Mouse (Mus musculus): ENCODE measurements at regions not wholly inside any gene's neighbourhood (a gene's known extent, or its start where the extent isn't known, plus 50 kb on each side); places are given as distances from the start of the nearest gene placed in this dataset.

- no peak overlapping the region for H3K4me2 ChIP-seq (ENCODE audit: low read depth)
- H3ac ChIP-seq (ENCODE audit: control insufficient read depth, insufficient read length), result no peak overlapping the region
- H3K79me2 ChIP-seq (ENCODE audit: control insufficient read depth, insufficient read depth), result no peaks in the 10 kb centered on the region
- no peaks in the 10 kb centered on the region for H3K36me3 ChIP-seq (ENCODE audit: control insufficient read depth, insufficient read depth)
- no peaks in the 10 kb centered on the region for H3K27me3 ChIP-seq (ENCODE audit: control insufficient read depth, insufficient read depth, insufficient read length)
- TF ChIP-seq POLR2AphosphoS2 (IDR thresholded peaks at IDR 0.05; ENCODE audit: insufficient read length, low read depth) (no peak), TCF12 (IDR thresholded peaks at IDR 0.05; ENCODE audit: insufficient read depth, poor library complexity, severe bottlenecking) (no peak), MAX (IDR thresholded peaks at IDR 0.05; ENCODE audit: low read depth) (no peak)
- H3K4me3 ChIP-seq, result no peak overlapping the region
These were observed 817.9 kb upstream of the Chrm3 start for GRCm38 (mm10) chr13:11178586-11178985.

GRCm38 (mm10) chr13:11177642-11178420, 817.2 kb upstream of the Chrm3 start:
- no peak overlapping the region for H3K4me3 ChIP-seq
- TF ChIP-seq REST (IDR thresholded peaks at IDR 0.05; ENCODE audit: insufficient read depth, insufficient read length) (no peak), MAX (IDR thresholded peaks at IDR 0.05; ENCODE audit: low read depth) (no peak), USF1 (IDR thresholded peaks at IDR 0.05; ENCODE audit: low read depth) (no peak), SRF (IDR thresholded peaks at IDR 0.05; ENCODE audit: control insufficient read depth, insufficient read length, low read depth) (no peak), CEBPB (IDR thresholded peaks at IDR 0.05; ENCODE audit: insufficient read depth, poor library complexity, severe bottlenecking) (no peak), TCF3 (IDR thresholded peaks at IDR 0.05; ENCODE audit: insufficient read length, low read depth) (no peak), POLR2AphosphoS2 (IDR thresholded peaks at IDR 0.05; ENCODE audit: insufficient read length, low read depth) (no peak), MYOG (IDR thresholded peaks at IDR 0.05; ENCODE audit: control insufficient read depth in 1 of 3, insufficient read depth in 1 of 3, insufficient read length in 2 of 3, low read depth in 2 of 3) (no peak)
- no peak overlapping the region for H3K4me2 ChIP-seq (ENCODE audit: low read depth)
- H3ac ChIP-seq (ENCODE audit: control insufficient read depth, insufficient read length), result no peak overlapping the region
- no peaks in the 10 kb centered on the region for H3K27me3 ChIP-seq (ENCODE audit: control insufficient read depth, insufficient read depth, insufficient read length)
- H3K79me2 ChIP-seq (ENCODE audit: control insufficient read depth, insufficient read depth), result no peaks in the 10 kb centered on the region
- H3K36me3 ChIP-seq (ENCODE audit: control insufficient read depth, insufficient read depth), result no peaks in the 10 kb centered on the region

GRCm38 (mm10) chr13:11167115-11167514, 806.5 kb upstream of the Chrm3 start:
- Histone ChIP-seq H3ac (ENCODE audit: control insufficient read depth, insufficient read length) (no peak overlapping the region), H3K4me2 (ENCODE audit: low read depth) (no peak overlapping the region), H3K27me3 (ENCODE audit: control insufficient read depth, insufficient read depth, insufficient read length) (no peaks in the 10 kb centered on the region), H3K36me3 (ENCODE audit: control insufficient read depth, insufficient read depth) (no peaks in the 10 kb centered on the region), H3K79me2 (ENCODE audit: control insufficient read depth, insufficient read depth) (no peaks in the 10 kb centered on the region), H3K4me3 (no peak overlapping the region)
- no peak for TF ChIP-seq POLR2AphosphoS2 (IDR thresholded peaks at IDR 0.05; ENCODE audit: insufficient read length, low read depth)
- TF ChIP-seq MYOG (IDR thresholded peaks at IDR 0.05; ENCODE audit: control insufficient read depth in 1 of 3, insufficient read depth in 1 of 3, insufficient read length in 2 of 3, low read depth in 2 of 3), result no peak
- no peak for TF ChIP-seq TCF3 (IDR thresholded peaks at IDR 0.05; ENCODE audit: insufficient read length, low read depth)
- TF ChIP-seq REST (IDR thresholded peaks at IDR 0.05; ENCODE audit: insufficient read depth, insufficient read length), result no peak

GRCm38 (mm10) chr13:11164130-11164529, 803.5 kb upstream of the Chrm3 start:
- H3K27me3 ChIP-seq (ENCODE audit: control insufficient read depth, insufficient read depth, insufficient read length), result no peaks in the 10 kb centered on the region
- H3K36me3 ChIP-seq (ENCODE audit: control insufficient read depth, insufficient read depth), result no peaks in the 10 kb centered on the region
- H3ac ChIP-seq (ENCODE audit: control insufficient read depth, insufficient read length), result no peak overlapping the region
- no peaks in the 10 kb centered on the region for H3K79me2 ChIP-seq (ENCODE audit: control insufficient read depth, insufficient read depth)
- H3K4me2 ChIP-seq (ENCODE audit: low read depth), result no peak overlapping the region
- TF ChIP-seq TCF3 (IDR thresholded peaks at IDR 0.05; ENCODE audit: insufficient read length, low read depth), result no peak
- TF ChIP-seq POLR2AphosphoS2 (IDR thresholded peaks at IDR 0.05; ENCODE audit: insufficient read length, low read depth), result no peak
- TF ChIP-seq E2F4 (IDR thresholded peaks at IDR 0.05; ENCODE audit: insufficient read depth), result no peak
- TF ChIP-seq USF1 (IDR thresholded peaks at IDR 0.05; ENCODE audit: low read depth), result no peak
- no peak overlapping the region for H3K4me3 ChIP-seq

GRCm38 (mm10) chr13:11147268-11147667, 786.6 kb upstream of the Chrm3 start:
- Histone ChIP-seq H3K27me3 (ENCODE audit: control insufficient read depth, insufficient read depth, insufficient read length) (no peaks in the 10 kb centered on the region), H3K36me3 (ENCODE audit: control insufficient read depth, insufficient read depth) (no peaks in the 10 kb centered on the region)
- TF ChIP-seq MYOG (IDR thresholded peaks at IDR 0.05; ENCODE audit: control insufficient read depth in 1 of 3, insufficient read depth in 1 of 3, insufficient read length in 2 of 3, low read depth in 2 of 3) (peak in 1 of 3 experiments; percentile 70), REST (IDR thresholded peaks at IDR 0.05; ENCODE audit: insufficient read depth, insufficient read length) (no peak), E2F4 (IDR thresholded peaks at IDR 0.05; ENCODE audit: insufficient read depth) (no peak), CEBPB (IDR thresholded peaks at IDR 0.05; ENCODE audit: insufficient read depth, poor library complexity, severe bottlenecking) (no peak)

GRCm38 (mm10) chr13:11107693-11108092, 747.0 kb upstream of the Chrm3 start:
- Histone ChIP-seq H3K4me3 (no peak overlapping the region), H3K4me2 (ENCODE audit: low read depth) (no peak overlapping the region), H3K79me2 (ENCODE audit: control insufficient read depth, insufficient read depth) (no peaks in the 10 kb centered on the region)

More at GRCm38 (mm10) chr13:11147268-11147667, 786.6 kb upstream of the Chrm3 start:
- Histone ChIP-seq H3ac (ENCODE audit: control insufficient read depth, insufficient read length) (no peak overlapping the region), H3K4me2 (ENCODE audit: low read depth) (no peak overlapping the region), H3K79me2 (ENCODE audit: control insufficient read depth, insufficient read depth) (no peaks in the 10 kb centered on the region), H3K4me3 (no peak overlapping the region)

More at GRCm38 (mm10) chr13:11107693-11108092, 747.0 kb upstream of the Chrm3 start:
- Histone ChIP-seq H3K36me3 (ENCODE audit: control insufficient read depth, insufficient read depth) (no peaks in the 10 kb centered on the region), H3K27me3 (ENCODE audit: control insufficient read depth, insufficient read depth, insufficient read length) (no peaks in the 10 kb centered on the region), H3ac (ENCODE audit: control insufficient read depth, insufficient read length) (no peak overlapping the region)
- TF ChIP-seq POLR2A (IDR thresholded peaks at IDR 0.05; ENCODE audit: insufficient read length, low read depth) (no peak), E2F4 (IDR thresholded peaks at IDR 0.05; ENCODE audit: insufficient read depth) (no peak), USF1 (IDR thresholded peaks at IDR 0.05; ENCODE audit: low read depth) (no peak), MAX (IDR thresholded peaks at IDR 0.05; ENCODE audit: low read depth) (no peak), TCF3 (IDR thresholded peaks at IDR 0.05; ENCODE audit: insufficient read length, low read depth) (no peak), MYOD1 (IDR thresholded peaks at IDR 0.05; ENCODE audit: control insufficient read depth in 1 of 3, insufficient read length in 2 of 3, low read depth in 2 of 3) (no peak), REST (IDR thresholded peaks at IDR 0.05; ENCODE audit: insufficient read depth, insufficient read length) (no peak), CEBPB (IDR thresholded peaks at IDR 0.05; ENCODE audit: insufficient read depth, poor library complexity, severe bottlenecking) (no peak), SRF (IDR thresholded peaks at IDR 0.05; ENCODE audit: control insufficient read depth, insufficient read length, low read depth) (no peak), POLR2AphosphoS2 (IDR thresholded peaks at IDR 0.05; ENCODE audit: insufficient read length, low read depth) (no peak), MYOG (IDR thresholded peaks at IDR 0.05; ENCODE audit: control insufficient read depth in 1 of 3, insufficient read depth in 1 of 3, insufficient read length in 2 of 3, low read depth in 2 of 3) (no peak)
